In the genomic region with DNA sequence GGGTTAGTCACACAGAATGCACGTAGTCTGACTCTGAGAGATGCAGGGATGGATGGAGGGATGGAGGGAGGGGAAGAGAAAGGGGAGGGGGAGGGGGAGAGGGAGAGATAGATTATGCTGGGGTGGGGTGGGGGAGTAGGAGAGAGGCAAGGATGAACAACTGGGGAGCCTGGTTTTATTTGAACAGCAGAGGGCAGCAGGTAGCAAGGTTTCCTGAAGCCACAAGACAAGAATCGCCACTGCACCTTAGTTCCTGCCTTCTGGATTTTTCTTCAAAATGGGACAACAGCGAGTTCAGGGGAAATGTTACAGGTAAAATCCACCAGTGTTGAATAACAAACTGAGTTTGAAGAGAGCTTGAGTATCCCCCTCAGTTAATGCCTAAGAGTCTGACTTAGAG, we compare ENCODE assay signal across 9 mouse cellular contexts. TPM values are rescaled to one million over a fixed set of nuclear protein-coding genes. Genes with fewer than 3 reads are reported as not detected.
DNase-seq lines count a peak whose midpoint lies in the region; ATAC-seq and TF ChIP-seq lines count a peak whose summit lies in the region.
"Had no signal": no experiment of that assay in that cellular context is flagged by ENCODE, and none has a peak within 500 bp of the region (broad histone marks: within the 10 kb centered on the region; RNA-seq: fewer than 3 reads in every experiment).

No protein-coding gene starts in this region.

- peak; percentile 25 for TF ChIP-seq CTCF in C2C12 (IDR thresholded peaks at IDR 0.05; ENCODE audit: control insufficient read depth, insufficient read depth, insufficient read length)

- H3K36me3 ChIP-seq in intestine, embryonic 14.5 days (ENCODE audit: control insufficient read depth, insufficient read depth, low read length): no peaks in the 10 kb centered on the region
- H3K36me3 ChIP-seq in intestine, embryonic 16.5 days (ENCODE audit: control insufficient read depth, insufficient read depth, low read length): no peaks in the 10 kb centered on the region
- no peaks in the 10 kb centered on the region for H3K36me3 ChIP-seq in C2C12 (ENCODE audit: control insufficient read depth, insufficient read depth)
- H3K36me3 ChIP-seq: limb, embryonic 15.5 days had no signal

- WGBS in intestine, embryonic 14.5 days: 32% methylated on average over 3 of the region's 3 CpGs
- 28% methylated on average over 3 of the region's 3 CpGs for WGBS in intestine, embryonic 16.5 days

- H3K4me1 ChIP-seq in intestine, embryonic 14.5 days (replicated peaks; ENCODE audit: control insufficient read depth, insufficient read depth, low read length): peaks cover 3% of the 10 kb centered on the region
- peaks cover 11% of the 10 kb centered on the region for H3K4me1 ChIP-seq in intestine, embryonic 16.5 days (ENCODE audit: control insufficient read depth, insufficient read depth, low read length)

- no peaks in the 10 kb centered on the region for H3K27me3 ChIP-seq in intestine, embryonic 14.5 days (replicated peaks; ENCODE audit: control insufficient read depth, insufficient read depth, low read length)
- H3K27me3 ChIP-seq in intestine, embryonic 16.5 days (replicated peaks; ENCODE audit: control insufficient read depth, insufficient read depth, low read length): no peaks in the 10 kb centered on the region
- H3K27me3 ChIP-seq in C2C12 (ENCODE audit: control insufficient read depth, insufficient read depth, insufficient read length): peaks cover 7% of the 10 kb centered on the region

- no peak overlapping the region for H3K4me3 ChIP-seq in intestine, embryonic 14.5 days (ENCODE audit: low read depth, low read length)
- H3K4me3 ChIP-seq in intestine, embryonic 16.5 days (ENCODE audit: low read length): no peak overlapping the region
- no peak overlapping the region for H3K4me3 ChIP-seq in C2C12 (ENCODE audit: insufficient read depth, poor library complexity, severe bottlenecking)
- H3K4me3 ChIP-seq: limb, embryonic 15.5 days had no signal

- no peaks in the 10 kb centered on the region for H3K9me3 ChIP-seq in intestine, embryonic 14.5 days (ENCODE audit: control insufficient read depth, low read length)
- H3K9me3 ChIP-seq in intestine, embryonic 16.5 days (ENCODE audit: control insufficient read depth, low read length): no peaks in the 10 kb centered on the region
- H3K9me3 ChIP-seq: limb, embryonic 15.5 days had no signal

- H3K4me2 ChIP-seq in intestine, embryonic 14.5 days (ENCODE audit: low read length): no peak overlapping the region
- no peak overlapping the region for H3K4me2 ChIP-seq in intestine, embryonic 16.5 days (ENCODE audit: low read depth, low read length)
- H3K4me2 ChIP-seq: limb, embryonic 15.5 days had no signal

- H3K9ac ChIP-seq in intestine, embryonic 14.5 days (ENCODE audit: low read length): no peak overlapping the region
- H3K9ac ChIP-seq in intestine, embryonic 16.5 days (ENCODE audit: low read depth, low read length): no peak overlapping the region
- H3K9ac ChIP-seq: limb, embryonic 15.5 days had no signal

- no peaks in the 10 kb centered on the region for H3K79me2 ChIP-seq in C2C12 (ENCODE audit: control insufficient read depth, insufficient read depth)

- no peak overlapping the region for H3ac ChIP-seq in C2C12 (ENCODE audit: control insufficient read depth, insufficient read length, low read depth)

- no peak for ATAC-seq in intestine, embryonic 14.5 days (replicated peaks; ENCODE audit: low FRiP score, low TSS enrichment, low read depth)
- ATAC-seq in intestine, embryonic 16.5 days: no peak
- ATAC-seq in activated CD4-positive, CD25-positive, alpha-beta regulatory T cell, adult 4 months: no peak

- peak; percentile 69 for DNase-seq in intestine, embryonic 14.5 days (ENCODE audit: low spot score)
- DNase-seq in adipocyte (ENCODE audit: low spot score): peak; percentile 79
- DNase-seq in embryo, embryonic 9.5 days (ENCODE audit: extremely low spot score): peak; percentile 52
- DNase-seq in kidney, postnatal 4 days: peak; percentile 73 to 75
- DNase-seq in retina, adult 2 months (ENCODE audit: low read depth, low spot score): peak; percentile 29

- H3K79me3 ChIP-seq in C2C12 (ENCODE audit: low read depth): no peaks in the 10 kb centered on the region

- H3K27ac ChIP-seq in intestine, embryonic 14.5 days (ENCODE audit: low read depth): no peak overlapping the region
- H3K27ac ChIP-seq in intestine, embryonic 16.5 days (ENCODE audit: low read length): no peak overlapping the region
- H3K27ac ChIP-seq: limb, embryonic 15.5 days had no signal

TF ChIP-seq in C2C12, 6 proteins besides CTCF, POLR2A, EP300 and RAD21:
- TF ChIP-seq FOSL1 (IDR thresholded peaks at IDR 0.05; ENCODE audit: insufficient read depth, low read length, poor library complexity, severe bottlenecking) (no peak), MYOG (IDR thresholded peaks at IDR 0.05; ENCODE audit: control insufficient read depth, extremely low read depth, insufficient read length) (no peak), CEBPB (IDR thresholded peaks at IDR 0.05; ENCODE audit: low read depth) (no peak), MYOD1 (IDR thresholded peaks at IDR 0.05; ENCODE audit: control insufficient read depth, insufficient read length, low read depth) (no peak), MAX (IDR thresholded peaks at IDR 0.05) (no peak), USF1 (IDR thresholded peaks at IDR 0.05; ENCODE audit: low read depth) (no peak)

RNA-seq across cellular contexts. Expression of a gene that starts 32.5 kb away (rescaled TPM):
- 71.5 and 76.5 TPM in 2 replicates for polyA plus RNA-seq in intestine, embryonic 14.5 days (2014; fragmentation: Nextera tagmentation; extraction: Ambion mirVana)
- polyA plus RNA-seq in intestine, embryonic 16.5 days (2015; fragmentation: Nextera tagmentation; extraction: Ambion mirVana): 40.0 and 49.4 TPM in 2 replicates
- polyA plus RNA-seq in C2C12 (2012; fragmentation: generic; extraction: Trizol): 55.6 TPM
- polyA plus RNA-seq in activated CD4-positive, CD25-positive, alpha-beta regulatory T cell, adult 4 months (2017; shearing (Covaris generic)): 10 to 100 TPM; 27.4 to 37.8 TPM

Comparison
In these comparisons a context has a peak if more than half of its experiments do, and no peak if none do; other contexts are left out.
1. DNase-seq: peak in every context shown above with its lines; median percentile 79 in adipocyte; 74 in kidney, postnatal 4 days; 69 in intestine, embryonic 14.5 days; 52 in embryo, embryonic 9.5 days; 29 in retina, adult 2 months.